Mouse (Mus musculus): Measurements from ENCODE around the gene Cpn1. TPM values are rescaled to one million over a fixed set of nuclear protein-coding genes. Genes with fewer than 3 reads are reported as not detected.

Cpn1 gene
- polyA plus RNA-seq, 1 experiment from 2014 or later, result 0.24 TPM

- H3K4me1 ChIP-seq (ENCODE audit: control insufficient read depth, insufficient read depth, low read length), result no peaks in the 10 kb centered on the region
- no peak overlapping the region for H3K4me3 ChIP-seq (ENCODE audit: low read depth, low read length)
- no peak overlapping the region for H3K9ac ChIP-seq (ENCODE audit: low read length)
- ATAC-seq (no peak), DNase-seq (ENCODE audit: low spot score) (no peak)
- H3K9me3 ChIP-seq (replicated peaks; ENCODE audit: control insufficient read depth, low read length), result no peaks in the 10 kb centered on the region
- no peak overlapping the region for H3K27ac ChIP-seq (ENCODE audit: low read depth, low read length)
- 77% methylated on average over 10 of the region's 10 CpGs for WGBS
- no peak overlapping the region for H3K4me2 ChIP-seq (ENCODE audit: low read length)
- H3K27me3 ChIP-seq (replicated peaks; ENCODE audit: control insufficient read depth, insufficient read depth, low read length), result no peaks in the 10 kb centered on the region
- no peaks in the 10 kb centered on the region for H3K36me3 ChIP-seq (ENCODE audit: control insufficient read depth, insufficient read depth, low read length)
Measured at GRCm38 (mm10) chr19:43926141-43926987, 60.0 kb downstream of the Cpn1 start.

- no peak overlapping the region for H3K9ac ChIP-seq (ENCODE audit: low read length)
- H3K36me3 ChIP-seq (ENCODE audit: control insufficient read depth, insufficient read depth, low read length), result no peaks in the 10 kb centered on the region
- DNase-seq (ENCODE audit: low spot score) (no peak), ATAC-seq (no peak)
- no peak overlapping the region for H3K27ac ChIP-seq (ENCODE audit: low read depth, low read length)
- H3K9me3 ChIP-seq (replicated peaks; ENCODE audit: control insufficient read depth, low read length), result no peaks in the 10 kb centered on the region
- H3K27me3 ChIP-seq (replicated peaks; ENCODE audit: control insufficient read depth, insufficient read depth, low read length), result no peaks in the 10 kb centered on the region
- 67% methylated on average over 8 of the region's 8 CpGs for WGBS
- no peak overlapping the region for H3K4me3 ChIP-seq (ENCODE audit: low read depth, low read length)
- no peaks in the 10 kb centered on the region for H3K4me1 ChIP-seq (ENCODE audit: control insufficient read depth, insufficient read depth, low read length)
- no peak overlapping the region for H3K4me2 ChIP-seq (ENCODE audit: low read length)
Measured at GRCm38 (mm10) chr19:43924361-43924760, 62.0 kb downstream of the Cpn1 start.

- no peak overlapping the region for H3K9ac ChIP-seq (ENCODE audit: low read length)
- H3K4me3 ChIP-seq (ENCODE audit: low read depth, low read length), result no peak overlapping the region
- WGBS, result 92% methylated on average over 7 of the region's 7 CpGs
- ATAC-seq (no peak), DNase-seq (ENCODE audit: low spot score) (no peak)
- no peaks in the 10 kb centered on the region for H3K4me1 ChIP-seq (ENCODE audit: control insufficient read depth, insufficient read depth, low read length)
- H3K27me3 ChIP-seq (replicated peaks; ENCODE audit: control insufficient read depth, insufficient read depth, low read length), result no peaks in the 10 kb centered on the region
- H3K9me3 ChIP-seq (replicated peaks; ENCODE audit: control insufficient read depth, low read length), result no peaks in the 10 kb centered on the region
- H3K36me3 ChIP-seq (ENCODE audit: control insufficient read depth, insufficient read depth, low read length), result no peaks in the 10 kb centered on the region
- H3K27ac ChIP-seq (ENCODE audit: low read depth, low read length), result no peak overlapping the region
- no peak overlapping the region for H3K4me2 ChIP-seq (ENCODE audit: low read length)
Measured at GRCm38 (mm10) chr19:43922963-43923362, 63.4 kb downstream of the Cpn1 start.

- DNase-seq (ENCODE audit: low spot score), result no peak
- H3K4me1 ChIP-seq (ENCODE audit: control insufficient read depth, insufficient read depth, low read length), result no peaks in the 10 kb centered on the region
- no peak overlapping the region for H3K27ac ChIP-seq (ENCODE audit: low read depth, low read length)
- H3K36me3 ChIP-seq (ENCODE audit: control insufficient read depth, insufficient read depth, low read length), result no peaks in the 10 kb centered on the region
- H3K9me3 ChIP-seq (replicated peaks; ENCODE audit: control insufficient read depth, low read length), result no peaks in the 10 kb centered on the region
- H3K27me3 ChIP-seq (replicated peaks; ENCODE audit: control insufficient read depth, insufficient read depth, low read length), result no peaks in the 10 kb centered on the region
- 60% methylated on average over 13 of the region's 13 CpGs for WGBS
- ATAC-seq, result no peak
- no peak overlapping the region for H3K4me3 ChIP-seq (ENCODE audit: low read depth, low read length)
- H3K4me2 ChIP-seq (ENCODE audit: low read length), result no peak overlapping the region
- H3K9ac ChIP-seq (ENCODE audit: low read length), result no peak overlapping the region
Measured at GRCm38 (mm10) chr19:43921410-43921809, 64.9 kb downstream of the Cpn1 start.

GRCm38 (mm10) chr19:43920453-43921300 lies 65.7 kb downstream of the Cpn1 start:
- ATAC-seq, result no peak

GRCm38 (mm10) chr19:43919841-43920240 lies 66.5 kb downstream of the Cpn1 start:
- H3K4me3 ChIP-seq (ENCODE audit: low read depth, low read length), result no peak overlapping the region
- WGBS, result 89% methylated on average over 4 of the region's 4 CpGs
- no peak overlapping the region for H3K9ac ChIP-seq (ENCODE audit: low read length)
- H3K27me3 ChIP-seq (replicated peaks; ENCODE audit: control insufficient read depth, insufficient read depth, low read length), result no peaks in the 10 kb centered on the region
- H3K36me3 ChIP-seq (ENCODE audit: control insufficient read depth, insufficient read depth, low read length), result no peaks in the 10 kb centered on the region
- H3K27ac ChIP-seq (ENCODE audit: low read depth, low read length), result no peak overlapping the region
- ATAC-seq (no peak), DNase-seq (ENCODE audit: low spot score) (no peak)
- H3K9me3 ChIP-seq (replicated peaks; ENCODE audit: control insufficient read depth, low read length), result no peaks in the 10 kb centered on the region
- no peak overlapping the region for H3K4me2 ChIP-seq (ENCODE audit: low read length)
- H3K4me1 ChIP-seq (ENCODE audit: control insufficient read depth, insufficient read depth, low read length), result no peaks in the 10 kb centered on the region

More at GRCm38 (mm10) chr19:43920453-43921300, 65.7 kb downstream of the Cpn1 start:
- Histone ChIP-seq H3K27me3 (replicated peaks; ENCODE audit: control insufficient read depth, insufficient read depth, low read length) (no peaks in the 10 kb centered on the region), H3K4me3 (ENCODE audit: low read depth, low read length) (no peak overlapping the region), H3K27ac (ENCODE audit: low read depth, low read length) (no peak overlapping the region), H3K9ac (ENCODE audit: low read length) (no peak overlapping the region), H3K36me3 (ENCODE audit: control insufficient read depth, insufficient read depth, low read length) (no peaks in the 10 kb centered on the region), H3K4me1 (ENCODE audit: control insufficient read depth, insufficient read depth, low read length) (no peaks in the 10 kb centered on the region), H3K4me2 (ENCODE audit: low read length) (no peak overlapping the region; the same call in 1 of the 2 replicates), H3K9me3 (replicated peaks; ENCODE audit: control insufficient read depth, low read length) (no peaks in the 10 kb centered on the region)
- 21% methylated on average over 32 of the region's 32 CpGs for WGBS
- DNase-seq (ENCODE audit: low spot score), result no peak

- Histone ChIP-seq H3K27me3 (replicated peaks; ENCODE audit: control insufficient read depth, insufficient read depth, low read length) (no peaks in the 10 kb centered on the region), H3K9me3 (replicated peaks; ENCODE audit: control insufficient read depth, low read length) (no peaks in the 10 kb centered on the region), H3K4me2 (ENCODE audit: low read length) (no peak overlapping the region), H3K9ac (ENCODE audit: low read length) (no peak overlapping the region), H3K4me3 (ENCODE audit: low read depth, low read length) (no peak overlapping the region), H3K27ac (ENCODE audit: low read depth, low read length) (no peak overlapping the region), H3K36me3 (ENCODE audit: control insufficient read depth, insufficient read depth, low read length) (no peaks in the 10 kb centered on the region), H3K4me1 (ENCODE audit: control insufficient read depth, insufficient read depth, low read length) (no peaks in the 10 kb centered on the region)
- 79% methylated on average over 3 of the region's 3 CpGs for WGBS
- ATAC-seq, result no peak
- no peak for DNase-seq (ENCODE audit: low spot score)
Measured at GRCm38 (mm10) chr19:43918834-43919233, 67.5 kb downstream of the Cpn1 start.

GRCm38 (mm10) chr19:43917763-43918162 lies 68.6 kb downstream of the Cpn1 start:
- no peak overlapping the region for H3K9ac ChIP-seq (ENCODE audit: low read length)
- ATAC-seq, result no peak
- no peak overlapping the region for H3K4me3 ChIP-seq (ENCODE audit: low read depth, low read length)
- WGBS, result 89% methylated on average over 6 of the region's 6 CpGs
- H3K27ac ChIP-seq (ENCODE audit: low read depth, low read length), result no peak overlapping the region
- no peak overlapping the region for H3K4me2 ChIP-seq (ENCODE audit: low read length)
- no peaks in the 10 kb centered on the region for H3K9me3 ChIP-seq (replicated peaks; ENCODE audit: control insufficient read depth, low read length)
- no peaks in the 10 kb centered on the region for H3K27me3 ChIP-seq (replicated peaks; ENCODE audit: control insufficient read depth, insufficient read depth, low read length)
- no peak for DNase-seq (ENCODE audit: low spot score)
- no peaks in the 10 kb centered on the region for H3K36me3 ChIP-seq (ENCODE audit: control insufficient read depth, insufficient read depth, low read length)
- H3K4me1 ChIP-seq (ENCODE audit: control insufficient read depth, insufficient read depth, low read length), result no peaks in the 10 kb centered on the region

GRCm38 (mm10) chr19:43917406-43917691 lies 69.0 kb downstream of the Cpn1 start:
- Histone ChIP-seq H3K27me3 (replicated peaks; ENCODE audit: control insufficient read depth, insufficient read depth, low read length) (no peaks in the 10 kb centered on the region), H3K27ac (ENCODE audit: low read depth, low read length) (no peak overlapping the region), H3K4me2 (ENCODE audit: low read length) (no peak overlapping the region), H3K36me3 (ENCODE audit: control insufficient read depth, insufficient read depth, low read length) (no peaks in the 10 kb centered on the region), H3K4me1 (ENCODE audit: control insufficient read depth, insufficient read depth, low read length) (no peaks in the 10 kb centered on the region), H3K9ac (ENCODE audit: low read length) (no peak overlapping the region), H3K9me3 (replicated peaks; ENCODE audit: control insufficient read depth, low read length) (no peaks in the 10 kb centered on the region), H3K4me3 (ENCODE audit: low read depth, low read length) (no peak overlapping the region)
- 71% methylated on average over 2 of the region's 2 CpGs for WGBS
- DNase-seq (ENCODE audit: low spot score) (no peak), ATAC-seq (no peak)
